Mouse (Mus musculus) thymus, adult 2 months (tissue): ENCODE results near the gene Cfap46. TPM values are rescaled to one million over a fixed set of nuclear protein-coding genes. Genes with fewer than 3 reads are reported as not detected.
A peak's percentile ranks its signal among the peaks of the same experiment; 100 is the strongest.

Experiments used
- DNase-seq: peaks from one replicate; pipeline ENCODE4 v3.0.0; 2021
- H3K27ac ChIP-seq: fragments of 200-500 bp; 2 replicates; pipeline ENCODE4 v1.5.1; 2012; ENCODE audit warnings: low read length, control low read depth; ENCODE audit not compliant: control insufficient read depth, insufficient read depth
- H3K27me3 ChIP-seq: fragments of 200-500 bp; 2 replicates; pipeline ENCODE4 v1.6.1; 2012; ENCODE audit warnings: mild to moderate bottlenecking, low read length, moderate library complexity, mixed read lengths; ENCODE audit not compliant: control insufficient read depth, insufficient read depth
- H3K36me3 ChIP-seq: fragments of 200-500 bp; 2 replicates; pipeline ENCODE4 v1.6.1; 2012; ENCODE audit warnings: mild to moderate bottlenecking, low read length, moderate library complexity; ENCODE audit not compliant: control insufficient read depth, insufficient read depth
- H3K4me1 ChIP-seq: fragments of 200-500 bp; replicated peaks from 2 replicates; pipeline ENCODE4 v1.6.1; 2012; ENCODE audit warnings: low read length; ENCODE audit not compliant: control insufficient read depth, insufficient read depth
- H3K4me3 ChIP-seq: fragments of 200-500 bp; 2 replicates; pipeline ENCODE4 v1.5.1; 2012; ENCODE audit warnings: mild to moderate bottlenecking, low read length, control low read depth, moderate library complexity; ENCODE audit not compliant: control insufficient read depth, insufficient read depth
- CTCF ChIP-seq: fragments of 200-500 bp; IDR thresholded peaks from 2 replicates; pipeline ENCODE4 v1.5.1; 2012; ENCODE audit warnings: mild to moderate bottlenecking, control low read depth, low read length, moderate library complexity, borderline replicate concordance; ENCODE audit not compliant: control insufficient read depth, poor library complexity, insufficient read depth; ENCODE audit errors: extremely low read depth
- POLR2A ChIP-seq: fragments of 200-500 bp; IDR thresholded peaks from 2 replicates; pipeline ENCODE4 v1.6.1; 2012; ENCODE audit warnings: mild to moderate bottlenecking, low read length, control low read depth, moderate library complexity; ENCODE audit not compliant: control insufficient read depth, poor library complexity, insufficient read depth; ENCODE audit errors: extremely low read depth
- WGBS: fragments of 180-500 bp; shearing (Covaris S2); methylation state at CpG from one replicate; pipeline ENCODE4 v1.1.7; 2018; 5-methylcytosine and 5-hydroxymethylcytosine counted together
- polyA plus RNA-seq: library from polyadenylated mRNA; depleted of rRNA; stranded (reverse); fragments of >200 nt; gene quantifications from 2 replicates; pipeline ENCODE4 v1.2.3, GENCODE M21; 2012

Gene Cfap46
- polyA plus RNA-seq, 1 experiment, result 0.36 TPM

- no peak overlapping the region for H3K27ac ChIP-seq
- no peak overlapping the region for H3K4me3 ChIP-seq
- 56% methylated on average over 6 of the region's 6 CpGs for WGBS
- DNase-seq, result no peak
- H3K4me1 ChIP-seq, result no peaks in the 10 kb centered on the region
- H3K27me3 ChIP-seq, result no peaks in the 10 kb centered on the region
- TF ChIP-seq POLR2A (no peak), CTCF (no peak)
- H3K36me3 ChIP-seq, result no peaks in the 10 kb centered on the region
Observed at GRCm38 (mm10) chr7:139701651-139702301, 18.2 kb upstream of the Cfap46 start.

GRCm38 (mm10) chr7:139692641-139693294, 9.2 kb upstream of the Cfap46 start:
- Histone ChIP-seq H3K4me1 (no peaks in the 10 kb centered on the region), H3K27me3 (no peaks in the 10 kb centered on the region), H3K27ac (no peak overlapping the region), H3K4me3 (no peak overlapping the region), H3K36me3 (no peaks in the 10 kb centered on the region)
- TF ChIP-seq POLR2A (no peak), CTCF (no peak)
- 96% methylated on average over 4 of the region's 4 CpGs for WGBS
- DNase-seq, result no peak

- TF ChIP-seq POLR2A (no peak), CTCF (no peak)
- H3K27ac ChIP-seq, result no peak overlapping the region
- WGBS, result 87% methylated on average over 11 of the region's 11 CpGs
- H3K27me3 ChIP-seq, result no peaks in the 10 kb centered on the region
- H3K4me3 ChIP-seq, result no peak overlapping the region
- H3K4me1 ChIP-seq, result no peaks in the 10 kb centered on the region
- H3K36me3 ChIP-seq, result no peaks in the 10 kb centered on the region
- no peak for DNase-seq
Observed at GRCm38 (mm10) chr7:139692211-139692610, 8.6 kb upstream of the Cfap46 start.

GRCm38 (mm10) chr7:139685336-139685735, 1.7 kb upstream of the Cfap46 start:
- Histone ChIP-seq H3K36me3 (no peaks in the 10 kb centered on the region), H3K27me3 (no peaks in the 10 kb centered on the region; the same call in 1 of the 2 replicates), H3K4me1 (peaks cover 21% of the 10 kb centered on the region), H3K27ac (no peak overlapping the region), H3K4me3 (no peak overlapping the region)
- TF ChIP-seq CTCF (no peak), POLR2A (no peak)
- no peak for DNase-seq

DNA sequence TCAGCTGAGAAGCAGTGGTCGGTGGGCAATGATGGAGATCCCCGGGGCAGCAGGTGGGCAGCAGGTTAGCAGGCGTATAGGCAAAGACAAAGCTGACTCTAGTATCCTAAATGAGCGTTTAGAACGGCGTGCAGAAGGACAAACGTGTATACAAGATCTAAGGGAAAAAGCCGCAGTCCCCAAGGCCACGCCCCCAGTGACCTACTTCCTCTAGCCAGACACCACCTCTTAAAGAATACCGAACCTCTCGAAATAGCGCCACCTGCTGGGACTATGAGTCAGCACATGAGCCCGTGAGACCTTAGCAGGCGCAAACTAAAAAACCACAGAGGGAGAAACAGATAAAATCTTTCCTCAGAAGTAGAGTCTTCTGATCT, 924 bp upstream of the Cfap46 start:
- under 1% methylated on average over 14 of the region's 14 CpGs for WGBS

DNA sequence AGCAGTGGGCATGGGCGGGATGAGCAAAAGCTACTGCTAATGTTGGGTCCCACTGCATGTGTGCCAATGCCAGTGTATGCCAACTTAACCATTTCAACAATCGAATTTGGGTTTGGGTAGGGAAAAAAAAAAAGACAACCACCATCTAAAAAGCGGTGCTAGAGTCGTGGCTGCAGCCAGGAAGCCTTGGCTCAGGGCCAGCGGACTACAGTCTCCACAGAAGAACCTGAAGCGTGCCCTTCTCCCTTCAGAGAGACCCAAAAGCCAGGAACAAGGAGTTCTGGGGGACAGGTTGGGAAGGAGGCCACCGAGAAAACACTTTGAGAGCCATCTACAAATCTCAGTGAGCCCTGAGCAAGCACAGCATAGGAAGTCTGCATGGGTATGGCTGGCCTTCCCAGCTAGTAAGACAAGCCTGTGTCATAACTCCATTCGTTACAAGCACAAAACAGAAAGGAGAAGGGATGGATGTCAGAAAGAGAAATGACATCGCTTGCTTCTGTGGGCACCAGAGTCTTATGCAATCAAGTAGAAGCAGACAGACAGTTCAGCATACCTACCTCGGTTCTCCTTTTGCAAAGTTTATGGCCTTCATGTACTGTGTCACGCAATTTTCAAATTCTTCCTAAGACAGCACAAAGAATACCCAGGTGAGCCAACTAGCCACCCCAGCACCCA, 1.6 kb downstream of the Cfap46 start:
- H3K27me3 ChIP-seq, result no peaks in the 10 kb centered on the region; the same call in 1 of the 2 replicates
- H3K36me3 ChIP-seq, result no peaks in the 10 kb centered on the region
- TF ChIP-seq POLR2A (no peak), CTCF (no peak)
- H3K4me1 ChIP-seq, result peaks cover 21% of the 10 kb centered on the region
- 66% methylated on average over 11 of the region's 11 CpGs for WGBS
- no peak overlapping the region for H3K27ac ChIP-seq
- H3K4me3 ChIP-seq, result no peak overlapping the region
- DNase-seq, result no peak

More for the DNA sequence above, 924 bp upstream of the Cfap46 start:
- 0 out of 2 replicates have a peak overlapping the region, but pooled peaks have one; percentile 25 for H3K27ac ChIP-seq
- peak overlapping the region; percentile 74 for H3K4me3 ChIP-seq
- peak; percentile 92 for DNase-seq
- no peaks in the 10 kb centered on the region for H3K36me3 ChIP-seq
- H3K4me1 ChIP-seq, result peaks cover 21% of the 10 kb centered on the region
- TF ChIP-seq POLR2A (no peak), CTCF (peak; percentile 64; the same call in 1 of the 2 replicates)
- H3K27me3 ChIP-seq, result no peaks in the 10 kb centered on the region; the same call in 1 of the 2 replicates
